Mouse (Mus musculus): ENCODE data around the gene Rhbdd3.
"Not testable (repeated sequence)": the region's sequence is repeated elsewhere in the genome, so short reads cannot be mapped to it uniquely, and the experiment has no call there.

Rhbdd3 gene

DNA sequence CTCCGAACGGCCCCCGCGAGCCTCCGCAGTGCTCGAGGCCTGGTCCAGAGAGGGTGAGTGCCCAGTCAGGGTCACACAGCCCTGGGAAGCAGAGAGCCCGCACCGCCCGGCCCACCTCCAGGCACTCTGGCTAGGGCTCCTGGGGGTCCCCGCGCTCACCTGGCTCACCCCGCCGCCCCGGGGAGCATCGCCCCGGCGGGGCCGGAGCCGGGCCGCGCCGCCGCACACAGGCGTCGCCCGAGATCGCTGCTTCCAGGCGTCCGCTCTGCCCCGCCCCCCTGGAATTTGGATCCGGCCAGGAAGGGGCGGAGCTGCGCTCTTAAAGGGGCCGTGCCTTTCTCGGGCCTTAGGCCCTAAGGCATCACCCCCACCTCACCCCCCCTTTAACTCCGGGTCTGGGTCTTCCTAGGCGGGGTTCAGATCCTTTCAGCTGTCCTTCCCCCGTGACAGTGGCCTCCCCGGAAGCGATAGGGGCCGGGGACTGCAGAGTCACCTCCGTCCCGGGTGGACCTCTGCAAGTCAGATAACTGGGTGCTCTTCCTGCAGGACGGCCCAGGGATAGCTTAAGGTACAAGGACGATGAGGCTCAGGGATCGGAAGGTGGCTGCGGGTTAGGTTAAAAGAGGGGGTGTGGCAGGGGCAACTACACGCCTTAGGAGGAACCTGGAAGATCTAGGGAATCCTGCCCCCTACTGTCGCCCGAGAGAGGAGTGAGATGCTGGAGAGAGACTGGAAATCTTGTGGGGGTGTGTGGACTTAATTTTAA, 33.5 kb upstream of the Rhbdd3 start, which contains the start of gene Gas2l1:
Gene Gas2l1, minus strand, starts transcription at position 272 of the 766 bp plus-strand sequence.
- DNase-seq, result peak; percentile 90 to 92

GRCm38 (mm10) chr11:5067063-5067462, 31.7 kb upstream of the Rhbdd3 start:
- DNase-seq, result no peak

- DNase-seq, result peak; percentile 60 to 74
Measured at GRCm38 (mm10) chr11:5068126-5068971, 30.4 kb upstream of the Rhbdd3 start.

GRCm38 (mm10) chr11:5074882-5075281, 23.8 kb upstream of the Rhbdd3 start:
- no peak for DNase-seq

DNA sequence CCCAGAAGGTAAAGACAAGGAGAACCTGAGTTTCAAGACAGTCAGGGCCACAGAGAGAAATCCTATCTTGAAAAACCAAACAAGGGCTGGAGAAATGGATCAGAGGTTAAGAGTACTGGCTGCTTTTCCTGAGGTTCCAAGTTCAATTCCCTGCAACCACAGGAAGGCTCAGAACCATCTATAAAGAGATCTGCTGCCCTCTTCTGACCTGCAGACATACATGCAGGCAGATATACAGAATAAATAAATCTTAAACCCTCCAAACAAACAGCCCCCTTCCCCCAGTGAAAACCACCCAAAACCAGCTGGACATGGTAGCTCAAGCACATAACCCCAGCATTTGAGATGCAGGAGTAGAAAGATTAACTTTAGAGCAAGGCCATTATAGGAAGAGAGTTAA, 23.0 kb upstream of the Rhbdd3 start:
- no peak for DNase-seq

GRCm38 (mm10) chr11:5076843-5077242, 21.9 kb upstream of the Rhbdd3 start:
- DNase-seq, result not testable (repeated sequence)

- DNase-seq, result no peak
Measured at GRCm38 (mm10) chr11:5089147-5089546, 9.6 kb upstream of the Rhbdd3 start.

GRCm38 (mm10) chr11:5091706-5092105, 7.0 kb upstream of the Rhbdd3 start:
- no peak for DNase-seq

GRCm38 (mm10) chr11:5095877-5096276, 2.8 kb upstream of the Rhbdd3 start:
- DNase-seq, result no peak

GRCm38 (mm10) chr11:5096480-5097020, 2.2 kb upstream of the Rhbdd3 start:
- DNase-seq, result no peak

- DNase-seq, result peak; percentile 31 to 46
Measured at GRCm38 (mm10) chr11:5098035-5098735, 541 bp upstream of the Rhbdd3 start.

DNA sequence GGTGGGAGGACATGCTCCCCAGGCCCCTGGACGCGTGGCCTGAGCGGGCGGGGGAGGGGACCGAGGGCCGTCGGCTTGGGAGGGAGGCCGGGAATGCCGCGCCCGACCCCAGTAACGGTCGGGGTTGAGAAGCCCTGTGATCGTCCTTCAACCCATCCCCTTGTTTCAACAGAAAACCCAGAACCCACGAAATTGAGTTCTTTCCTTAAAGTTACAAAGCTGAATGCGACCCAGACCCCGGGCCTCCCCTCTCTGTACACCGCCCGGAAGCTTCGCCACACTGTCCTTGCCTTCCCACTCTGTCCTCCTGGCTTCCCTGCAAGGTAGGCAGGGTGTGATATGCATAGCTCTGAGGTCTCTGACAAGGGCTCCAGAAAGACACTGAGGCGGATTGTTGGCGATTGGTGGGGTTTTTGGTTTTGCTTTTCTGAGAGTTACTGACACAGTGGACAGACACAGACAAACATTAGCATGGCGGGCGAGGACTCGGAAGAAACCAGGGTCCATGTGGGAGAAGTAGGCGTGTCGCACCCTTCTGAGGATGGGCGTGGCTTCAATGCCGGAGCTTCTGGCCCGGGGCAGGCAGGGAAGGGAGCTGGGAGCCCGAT, 954 bp downstream of the Rhbdd3 start:
- DNase-seq, result peak; percentile 86 to 89

GRCm38 (mm10) chr11:5100283-5100682, 1.6 kb downstream of the Rhbdd3 start:
- DNase-seq, result no peak

GRCm38 (mm10) chr11:5100801-5101200, 2.1 kb downstream of the Rhbdd3 start:
- no peak for DNase-seq

GRCm38 (mm10) chr11:5101641-5102040, 2.9 kb downstream of the Rhbdd3 start:
- no peak for DNase-seq

DNA sequence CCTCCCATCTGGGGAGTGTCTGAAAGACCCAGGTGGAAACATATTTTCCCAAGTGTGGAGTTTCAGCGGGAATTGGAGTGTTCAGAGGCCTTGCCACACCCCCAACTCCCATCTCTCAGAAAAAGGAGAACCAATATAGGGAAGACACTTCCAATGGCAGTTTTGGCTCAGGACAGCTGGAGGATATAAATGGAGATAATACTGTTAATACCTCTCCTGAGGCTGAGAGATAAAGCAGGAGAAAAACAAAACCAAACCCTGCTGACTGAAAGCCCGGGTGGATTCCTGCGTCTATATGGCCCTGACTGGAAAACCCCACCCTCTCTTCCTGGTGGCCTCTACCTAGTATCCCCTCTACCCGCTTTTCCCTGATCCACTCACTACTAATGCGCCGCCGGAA, 3.7 kb downstream of the Rhbdd3 start:
- no peak for DNase-seq

DNA sequence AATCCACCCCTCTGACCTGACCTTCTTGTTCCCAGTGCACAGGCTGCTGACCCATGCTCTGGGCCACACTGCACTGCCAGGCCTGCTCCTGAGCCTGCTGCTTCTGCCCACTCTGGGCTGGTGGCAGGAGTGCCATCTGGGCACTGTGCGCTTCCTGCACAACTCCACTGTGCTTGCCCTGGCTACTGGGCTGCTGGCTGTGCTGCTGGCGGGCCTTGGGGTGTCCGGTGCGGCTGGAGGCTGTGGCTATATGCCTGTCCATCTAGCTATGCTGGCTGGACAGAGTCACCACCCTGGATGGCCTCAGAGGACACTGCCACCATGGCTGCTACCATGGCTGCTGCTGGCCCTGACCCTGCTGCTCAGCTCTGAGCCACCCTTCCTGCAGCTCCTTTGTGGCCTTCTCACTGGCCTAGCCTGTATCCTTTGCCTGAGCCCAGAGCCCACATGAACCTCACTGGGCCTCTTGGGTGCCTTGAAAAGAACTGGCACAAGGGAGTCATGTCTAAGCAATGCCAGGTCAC, 5.3 kb downstream of the Rhbdd3 start:
- no peak for DNase-seq

DNA sequence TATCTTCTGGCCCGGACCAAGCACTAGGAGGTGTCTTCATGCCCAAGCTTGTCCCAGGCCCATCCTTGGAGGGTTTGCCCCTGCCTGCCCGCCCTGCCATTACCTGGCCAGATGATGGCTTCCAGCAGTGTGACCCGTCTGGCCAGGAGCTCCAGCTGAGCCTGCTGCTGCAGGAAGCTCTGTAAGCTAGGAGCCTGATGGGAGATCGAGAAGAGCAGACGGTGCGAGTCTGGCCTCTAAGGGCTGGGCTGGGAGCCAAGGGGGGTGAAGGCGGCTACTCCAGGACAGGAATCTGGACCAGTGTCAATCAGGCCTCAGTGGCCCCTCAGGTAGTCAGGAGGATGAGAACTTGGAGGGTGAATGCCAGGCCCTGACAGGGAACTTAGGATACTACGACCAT, 10.7 kb downstream of the Rhbdd3 start:
- DNase-seq, result no peak

- no peak for DNase-seq
Measured at GRCm38 (mm10) chr11:5113645-5114044, 14.9 kb downstream of the Rhbdd3 start.

DNA sequence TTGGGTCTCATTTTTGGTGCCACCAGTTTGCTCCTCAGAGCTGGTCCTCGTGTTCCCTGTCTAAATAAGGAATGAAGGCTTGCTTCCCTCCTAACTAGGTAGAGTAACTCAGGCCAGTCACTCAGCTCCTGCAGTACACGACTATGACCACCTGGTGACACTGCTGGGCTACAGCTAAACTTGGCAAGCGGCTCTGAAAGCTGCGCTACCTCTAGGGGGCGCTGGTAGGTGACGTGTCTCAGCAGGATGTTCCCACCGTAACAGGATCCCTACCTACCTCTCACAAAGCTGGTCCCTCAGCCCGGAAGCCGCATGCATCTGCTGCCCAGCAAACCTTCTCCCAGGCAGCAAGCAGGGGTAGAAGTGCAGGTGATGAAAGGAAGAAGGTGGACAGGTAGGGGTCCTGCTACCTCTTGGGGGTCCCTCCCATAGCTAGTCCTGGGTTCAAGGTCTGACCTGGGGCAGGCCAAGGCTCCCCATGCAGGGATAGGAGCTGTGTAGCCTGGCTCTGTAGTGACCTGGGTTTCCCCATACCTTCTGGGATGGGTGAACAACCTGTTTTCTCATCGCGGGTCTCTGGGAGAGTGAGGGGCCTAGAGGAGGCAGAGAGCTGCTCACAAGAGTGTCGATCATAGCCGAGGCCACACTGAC, 16.3 kb downstream of the Rhbdd3 start:
- DNase-seq, result peak; percentile 83 to 88

- no peak for DNase-seq
Measured at GRCm38 (mm10) chr11:5125713-5126112, 27.0 kb downstream of the Rhbdd3 start.

DNA sequence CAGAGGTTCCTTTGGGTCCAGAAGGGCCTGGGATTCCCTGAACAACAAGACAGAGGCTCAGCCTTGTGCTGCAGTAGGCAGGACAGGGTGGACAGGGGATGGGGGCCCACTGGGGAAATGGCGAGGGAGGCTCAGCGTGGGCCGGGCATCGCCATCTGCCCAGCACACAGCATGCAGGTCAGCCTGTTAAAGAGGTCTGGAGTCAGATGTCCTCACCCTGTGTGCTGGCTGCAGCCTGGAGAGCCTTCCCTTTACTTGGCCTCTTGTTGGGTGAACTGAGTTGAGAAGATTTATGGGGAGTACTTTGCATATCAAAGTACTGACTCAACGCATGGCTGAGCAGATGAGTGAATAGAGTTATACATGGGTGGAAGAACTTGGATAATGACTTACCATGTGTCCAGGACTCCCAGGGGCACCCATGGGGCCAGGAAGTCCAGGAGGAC, 30.3 kb downstream of the Rhbdd3 start:
- no peak for DNase-seq
